Mouse (Mus musculus): ENCODE measurements at regions not wholly inside any gene's neighbourhood (a gene's known extent, or its start where the extent isn't known, plus 50 kb on each side); places are given as distances from the start of the nearest gene placed in this dataset. TPM values are rescaled to one million over a fixed set of nuclear protein-coding genes. Genes with fewer than 3 reads are reported as not detected.

Small RNA genes in the stretch of these regions (microRNA-seq; reads per million reads assigned to microRNA genes)
- gene Gm27760 (ENCODE audit: borderline number of aligned reads), result not detected

Measured in embryonic facial prominence, embryonic 14.5 days (tissue).